Mouse (Mus musculus) stomach, embryonic 16.5 days (tissue): ENCODE measurements around the gene Myh7. TPM values are rescaled to one million over a fixed set of nuclear protein-coding genes. Genes with fewer than 3 reads are reported as not detected.
"Not testable (repeated sequence)": the region's sequence is repeated elsewhere in the genome, so short reads cannot be mapped to it uniquely, and the experiment has no call there.

Experiments used
- ATAC-seq: fragments of 200-750 bp; cut with Nextera tagmentation; 2 replicates; pipeline ENCODE4 v1.8.0; 2017; ENCODE audit warnings: moderate number of reproducible peaks, moderate TSS enrichment; ENCODE audit not compliant: insufficient read depth, low FRiP score
- H3K27ac ChIP-seq: fragments of 300-500 bp; sonication (generic); 2 replicates; pipeline ENCODE4 v1.5.1; 2014; ENCODE audit warnings: low read length
- H3K27me3 ChIP-seq: fragments of 300-500 bp; sonication (generic); 2 replicates; pipeline ENCODE4 v1.6.1; 2014; ENCODE audit warnings: low read length, control low read depth, mixed read lengths; ENCODE audit not compliant: control insufficient read depth, insufficient read depth
- H3K36me3 ChIP-seq: fragments of 300-500 bp; sonication (generic); 2 replicates; pipeline ENCODE4 v1.6.1; 2014; ENCODE audit warnings: low read length; ENCODE audit not compliant: control insufficient read depth, insufficient read depth
- H3K4me1 ChIP-seq: fragments of 300-500 bp; sonication (generic); 2 replicates; pipeline ENCODE4 v1.6.1; 2014; ENCODE audit warnings: low read length, control low read depth, mixed read lengths; ENCODE audit not compliant: control insufficient read depth, insufficient read depth
- H3K4me2 ChIP-seq: fragments of 300-500 bp; sonication (generic); 2 replicates; pipeline ENCODE4 v1.6.1; 2014; ENCODE audit warnings: low read depth, low read length, mixed read lengths
- H3K4me3 ChIP-seq: fragments of 300-500 bp; sonication (generic); replicated peaks from 2 replicates; pipeline ENCODE4 v1.5.1; 2014; ENCODE audit warnings: mild to moderate bottlenecking, low read length
- H3K9ac ChIP-seq: fragments of 300-500 bp; sonication (generic); 2 replicates; pipeline ENCODE4 v1.6.1; 2014; ENCODE audit warnings: low read length
- H3K9me3 ChIP-seq: fragments of 300-500 bp; sonication (generic); replicated peaks from 2 replicates; pipeline ENCODE4 v1.6.1; 2016; ENCODE audit warnings: low read length, control low read depth; ENCODE audit not compliant: control insufficient read depth
- WGBS: fragments of 180-500 bp; shearing (Covaris S2); extraction: QIAGEN DNeasy Blood & Tissue Kit; methylation state at CpG from one replicate; pipeline ENCODE4 v1.1.7; 2014; 5-methylcytosine and 5-hydroxymethylcytosine counted together
- polyA plus RNA-seq: library from polyadenylated mRNA; unstranded; fragments of >200 nt; fragmentation: Nextera tagmentation; extraction: Ambion mirVana; gene quantifications from 2 replicates; pipeline ENCODE4 v1.2.1, GENCODE M21; 2015

Gene Myh7
- polyA plus RNA-seq, 1 experiment from 2014 or later, result 25.7 TPM

DNA sequence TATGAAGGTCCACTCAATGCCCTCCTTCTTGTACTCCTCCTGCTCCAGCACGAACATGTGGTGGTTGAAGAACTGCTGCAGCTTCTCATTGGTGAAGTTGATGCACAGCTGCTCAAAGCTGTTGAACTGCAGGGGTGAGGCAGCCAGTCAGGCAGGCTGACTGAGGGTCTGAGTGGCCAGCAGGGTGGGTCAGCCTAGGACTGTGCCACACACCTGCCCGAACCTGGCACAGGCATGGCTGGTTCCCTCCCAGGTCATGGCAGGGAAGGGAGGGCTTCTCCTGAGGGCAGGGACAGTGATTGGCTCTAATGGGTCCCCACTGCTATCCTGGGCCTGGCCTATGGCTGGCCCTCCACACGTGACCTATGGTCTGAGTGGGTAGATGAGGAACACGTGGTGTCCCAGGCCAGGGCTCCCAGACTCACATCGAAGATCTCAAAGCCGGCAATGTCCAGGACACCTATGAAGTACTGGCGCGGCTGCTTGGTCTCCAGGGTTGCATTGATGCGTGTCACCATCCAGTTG lies 6.0 kb downstream of the Myh7 start:
- not testable (repeated sequence) for H3K27me3 ChIP-seq, H3K9me3 ChIP-seq, H3K4me1 ChIP-seq, H3K4me3 ChIP-seq, H3K36me3 ChIP-seq, H3K4me2 ChIP-seq, H3K9ac ChIP-seq, ATAC-seq, H3K27ac ChIP-seq
- WGBS, result 89% methylated on average over 9 of the region's 9 CpGs

- WGBS, result 91% methylated on average over 7 of the region's 7 CpGs
Observed at GRCm38 (mm10) chr14:54981934-54982333, 12.5 kb downstream of the Myh7 start.

DNA sequence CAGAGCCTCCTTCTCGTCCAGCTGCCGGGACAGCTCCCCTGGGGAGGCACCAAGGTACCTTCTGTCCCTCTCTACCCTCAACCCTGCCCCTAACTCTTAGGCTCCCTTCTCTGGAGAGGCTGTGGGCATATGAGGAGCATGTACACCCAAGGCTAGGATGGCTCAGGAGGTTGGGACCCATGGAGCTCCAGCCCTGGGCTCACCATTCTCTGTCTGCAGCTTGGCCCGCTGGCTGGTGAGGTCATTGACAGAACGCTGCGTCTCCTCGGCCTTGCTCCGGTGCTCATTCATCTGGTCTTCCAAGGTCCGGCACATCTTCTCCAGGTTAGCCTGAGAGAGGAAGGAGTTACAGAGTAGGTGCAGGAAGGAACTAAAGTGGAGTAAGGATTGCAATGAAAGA lies 15.8 kb downstream of the Myh7 start:
- no peak for ATAC-seq
- H3K27me3 ChIP-seq, result no peaks in the 10 kb centered on the region
- H3K4me1 ChIP-seq, result no peaks in the 10 kb centered on the region
- no peak overlapping the region for H3K4me3 ChIP-seq
- H3K9ac ChIP-seq, result no peak overlapping the region
- no peaks in the 10 kb centered on the region for H3K36me3 ChIP-seq
- 77% methylated on average over 8 of the region's 8 CpGs for WGBS
- no peaks in the 10 kb centered on the region for H3K9me3 ChIP-seq
- no peak overlapping the region for H3K27ac ChIP-seq
- H3K4me2 ChIP-seq, result no peak overlapping the region

More at GRCm38 (mm10) chr14:54981934-54982333, 12.5 kb downstream of the Myh7 start:
- Histone ChIP-seq H3K27ac (no peak overlapping the region), H3K9ac (no peak overlapping the region), H3K9me3 (no peaks in the 10 kb centered on the region), H3K36me3 (no peaks in the 10 kb centered on the region), H3K27me3 (no peaks in the 10 kb centered on the region), H3K4me1 (no peaks in the 10 kb centered on the region), H3K4me2 (no peak overlapping the region), H3K4me3 (no peak overlapping the region)
- ATAC-seq, result no peak

GRCm38 (mm10) chr14:54976633-54977032 lies 17.8 kb downstream of the Myh7 start, which contains the start of gene Gm17428:
Gm17428 (plus strand) TSS chr14:54976933.
- no peak within 1 kb of the TSS for H3K4me2 ChIP-seq
- no peak for ATAC-seq
- H3K4me3 ChIP-seq, result no peak within 1 kb of the TSS
- no peaks in the 10 kb centered on the region for H3K27me3 ChIP-seq
- no peak within 1 kb of the TSS for H3K9ac ChIP-seq
- no peaks in the 10 kb centered on the region for H3K4me1 ChIP-seq
- 59% methylated on average over 1 of the region's 1 CpGs for WGBS
- H3K9me3 ChIP-seq, result no peaks in the 10 kb centered on the region
- no peak within 1 kb of the TSS for H3K27ac ChIP-seq
- H3K36me3 ChIP-seq, result no peaks in the 10 kb centered on the region

GRCm38 (mm10) chr14:54974068-54974791 lies 20.2 kb downstream of the Myh7 start:
- no peak overlapping the region for H3K4me3 ChIP-seq
- 78% methylated on average over 6 of the region's 6 CpGs for WGBS
- no peaks in the 10 kb centered on the region for H3K9me3 ChIP-seq
- ATAC-seq, result no peak
- H3K27me3 ChIP-seq, result no peaks in the 10 kb centered on the region
- H3K4me1 ChIP-seq, result no peaks in the 10 kb centered on the region
- H3K4me2 ChIP-seq, result no peak overlapping the region
- no peaks in the 10 kb centered on the region for H3K36me3 ChIP-seq
- H3K27ac ChIP-seq, result no peak overlapping the region
- no peak overlapping the region for H3K9ac ChIP-seq

DNA sequence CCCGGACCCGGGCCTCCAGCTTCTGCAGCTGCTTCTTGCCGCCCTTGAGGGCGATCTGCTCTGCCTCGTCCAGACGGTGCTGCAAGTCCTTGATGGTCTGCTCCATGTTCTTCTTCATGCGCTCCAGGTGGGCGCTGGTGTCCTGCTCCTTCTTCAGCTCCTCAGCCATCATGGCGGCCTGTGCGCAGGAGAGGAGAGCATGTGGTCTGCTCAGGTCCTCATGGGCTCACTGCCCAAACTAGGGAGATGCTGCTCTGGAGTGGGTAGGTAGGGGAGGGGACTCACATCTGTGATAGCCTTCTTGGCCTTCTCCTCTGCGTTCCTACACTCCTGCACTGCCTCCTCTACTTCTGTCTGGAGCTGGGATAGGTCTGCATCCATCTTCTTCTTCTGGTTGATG lies 21.6 kb downstream of the Myh7 start:
- H3K27ac ChIP-seq, H3K4me3 ChIP-seq, H3K9ac ChIP-seq, ATAC-seq, H3K36me3 ChIP-seq, H3K9me3 ChIP-seq, H3K4me2 ChIP-seq, H3K4me1 ChIP-seq, H3K27me3 ChIP-seq: not testable (repeated sequence)
- 86% methylated on average over 8 of the region's 11 CpGs for WGBS

DNA sequence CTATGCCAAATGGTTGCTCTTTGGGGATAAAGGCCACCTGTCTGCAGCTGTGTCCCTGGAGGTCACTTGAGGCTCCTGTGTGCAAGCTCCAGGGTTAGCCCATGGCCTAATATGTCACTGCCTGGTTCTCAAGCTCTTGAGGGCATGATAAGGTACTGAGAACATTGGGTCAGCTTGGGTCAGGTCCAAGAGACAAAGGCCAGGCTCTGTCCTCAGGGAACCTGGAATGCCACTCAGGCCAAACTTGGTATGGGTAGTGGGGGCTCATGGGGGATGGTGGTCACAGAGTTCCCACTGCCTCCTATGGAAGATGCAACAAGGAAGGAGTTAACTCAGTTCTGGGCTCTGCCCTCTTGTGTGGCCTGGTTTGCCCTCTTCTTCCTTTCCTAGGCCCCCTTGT lies 26.1 kb downstream of the Myh7 start:
- Histone ChIP-seq H3K27ac (no peak overlapping the region), H3K4me1 (no peaks in the 10 kb centered on the region), H3K36me3 (no peaks in the 10 kb centered on the region), H3K9ac (no peak overlapping the region), H3K27me3 (no peaks in the 10 kb centered on the region), H3K4me3 (no peak overlapping the region), H3K4me2 (no peak overlapping the region), H3K9me3 (no peaks in the 10 kb centered on the region)
- ATAC-seq, result no peak

- H3K36me3 ChIP-seq, result no peaks in the 10 kb centered on the region
- H3K4me2 ChIP-seq, result no peak overlapping the region
- WGBS, result 92% methylated on average over 3 of the region's 3 CpGs
- no peak overlapping the region for H3K4me3 ChIP-seq
- no peaks in the 10 kb centered on the region for H3K9me3 ChIP-seq
- no peak overlapping the region for H3K9ac ChIP-seq
- H3K27ac ChIP-seq, result no peak overlapping the region
- H3K4me1 ChIP-seq, result no peaks in the 10 kb centered on the region
- no peak for ATAC-seq
- H3K27me3 ChIP-seq, result no peaks in the 10 kb centered on the region
Observed at GRCm38 (mm10) chr14:54967874-54968273, 26.6 kb downstream of the Myh7 start.

GRCm38 (mm10) chr14:54966320-54966977 lies 28.0 kb downstream of the Myh7 start, which contains the start of gene Myh6:
Myh6 (minus strand) TSS chr14:54966927.
- Histone ChIP-seq H3K4me2 (no peak within 1 kb of the TSS), H3K36me3 (no peaks in the 10 kb centered on the region), H3K27me3 (no peaks in the 10 kb centered on the region), H3K9me3 (no peaks in the 10 kb centered on the region), H3K4me3 (no peak within 1 kb of the TSS), H3K27ac (no peak within 1 kb of the TSS), H3K9ac (no peak within 1 kb of the TSS), H3K4me1 (no peaks in the 10 kb centered on the region)
- 61% methylated on average over 7 of the region's 7 CpGs for WGBS
- ATAC-seq, result no peak
